Mouse (Mus musculus) neural tube, embryonic 14.5 days (tissue): ENCODE measurements around the gene Olfr1116. TPM values are rescaled to one million over a fixed set of nuclear protein-coding genes. Genes with fewer than 3 reads are reported as not detected.
"Not testable (repeated sequence)": the region's sequence is repeated elsewhere in the genome, so short reads cannot be mapped to it uniquely, and the experiment has no call there.

Source experiments
- ATAC-seq: fragments of 200-750 bp; cut with Nextera tagmentation; 2 replicates; pipeline ENCODE4 v1.8.0; 2017; ENCODE audit warnings: low read depth, mild to moderate bottlenecking, moderate TSS enrichment, moderate library complexity
- H3K27ac ChIP-seq: fragments of 300-500 bp; sonication (generic); 2 replicates; pipeline ENCODE4 v1.5.1; 2014; ENCODE audit warnings: low read depth, mild to moderate bottlenecking, control low read depth, low read length, moderate library complexity, mixed read lengths
- H3K27me3 ChIP-seq: fragments of 300-500 bp; sonication (generic); 2 replicates; pipeline ENCODE4 v1.6.1; 2014; ENCODE audit warnings: low read length; ENCODE audit not compliant: control insufficient read depth, insufficient read depth
- H3K36me3 ChIP-seq: fragments of 300-500 bp; sonication (generic); 2 replicates; pipeline ENCODE4 v1.6.1; 2014; ENCODE audit warnings: low read length, mixed read lengths; ENCODE audit not compliant: control insufficient read depth, insufficient read depth
- H3K4me1 ChIP-seq: fragments of 300-500 bp; sonication (generic); 2 replicates; pipeline ENCODE4 v1.6.1; 2014; ENCODE audit warnings: low read length; ENCODE audit not compliant: control insufficient read depth, insufficient read depth
- H3K4me2 ChIP-seq: fragments of 300-500 bp; sonication (generic); 2 replicates; pipeline ENCODE4 v1.6.1; 2014; ENCODE audit warnings: mild to moderate bottlenecking, low read depth, low read length, control low read depth
- H3K4me3 ChIP-seq: fragments of 300-500 bp; sonication (generic); 2 replicates; pipeline ENCODE4 v1.5.1; 2014; ENCODE audit warnings: low read depth, low read length, control low read depth, mixed read lengths
- H3K9ac ChIP-seq: fragments of 300-500 bp; sonication (generic); replicated peaks from 2 replicates; pipeline ENCODE4 v1.6.1; 2014; ENCODE audit warnings: low read depth, mild to moderate bottlenecking, control low read depth, low read length, mixed read lengths
- H3K9me3 ChIP-seq: fragments of 300-500 bp; sonication (generic); 2 replicates; pipeline ENCODE4 v1.6.1; 2016; ENCODE audit warnings: low read length; ENCODE audit not compliant: control insufficient read depth
- WGBS: fragments of 180-500 bp; shearing (Covaris S2); extraction: QIAGEN DNeasy Blood & Tissue Kit; methylation state at CpG from one replicate; pipeline ENCODE4 v1.1.7; 2014; 5-methylcytosine and 5-hydroxymethylcytosine counted together
- microRNA-seq: library from miRNA; unstranded; fragments of <30 nt; microRNA quantifications from one replicate; pipeline ENCODE4, GENCODE M21; 2016
- polyA plus RNA-seq: library from polyadenylated mRNA; unstranded; fragments of >200 nt; fragmentation: Nextera tagmentation; extraction: Ambion mirVana; gene quantifications from 2 replicates; pipeline ENCODE4 v1.2.1, GENCODE M21; 2014

Gene Olfr1116
- polyA plus RNA-seq: not detected in 2 replicates

DNA sequence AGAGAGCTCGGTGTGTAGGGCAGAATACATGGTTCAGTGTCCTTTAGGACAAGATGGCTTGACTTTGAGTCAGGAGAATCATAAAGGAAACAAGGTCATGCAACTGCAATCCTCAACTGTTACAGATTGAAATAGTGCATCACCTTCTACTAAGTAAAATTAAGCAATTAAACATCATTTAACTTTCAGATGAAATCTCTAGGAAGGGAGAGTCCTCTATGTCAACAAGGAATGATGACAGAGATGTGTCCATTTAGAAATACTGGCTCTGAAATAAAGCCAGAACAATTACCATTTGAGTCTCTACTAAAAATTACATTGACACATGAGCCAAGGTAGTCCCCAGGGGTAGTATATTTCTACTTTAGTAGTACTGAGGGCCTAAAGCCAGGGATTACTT is at the start of gene Olfr1116:
Gene Olfr1116 (plus strand): TSS at position 301 of the 400 bp plus-strand sequence.
- ATAC-seq: no peak
- H3K4me1 ChIP-seq: no peaks in the 10 kb centered on the region
- WGBS: 89% methylated on average over 1 of the region's 1 CpGs

DNA sequence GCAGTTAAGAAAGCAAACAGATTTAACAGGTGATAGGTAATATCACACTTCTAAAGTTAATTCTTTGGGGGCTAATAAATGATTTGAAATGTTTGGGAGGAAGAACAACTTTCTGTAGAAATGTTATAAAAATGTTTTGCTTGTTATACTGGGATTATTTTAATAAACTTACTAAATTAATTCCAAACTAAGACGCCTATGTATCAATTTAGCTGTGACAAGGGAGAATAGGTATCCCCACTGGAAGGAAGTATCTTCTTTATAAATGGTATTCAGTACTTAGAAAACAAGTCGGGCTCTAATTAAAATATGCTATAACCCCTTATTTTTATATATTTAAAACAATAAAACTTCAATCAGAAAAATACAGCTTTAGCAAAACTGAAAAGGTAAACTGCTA is 19.6 kb upstream of the Olfr1116 start, which contains the start of gene Olfr1115:
Gene Olfr1115 (plus strand): TSS at position 301 of the 400 bp plus-strand sequence.
- no peaks in the 10 kb centered on the region for H3K9me3 ChIP-seq

More for the DNA sequence above, at the start of gene Olfr1116:
- Histone ChIP-seq H3K27me3 (no peaks in the 10 kb centered on the region), H3K9ac (no peak within 1 kb of the TSS), H3K27ac (no peak within 1 kb of the TSS), H3K36me3 (no peaks in the 10 kb centered on the region), H3K9me3 (no peaks in the 10 kb centered on the region), H3K4me2 (no peak within 1 kb of the TSS), H3K4me3 (no peak within 1 kb of the TSS)

GRCm38 (mm10) chr2:87293977-87294376 is 26.6 kb downstream of the Olfr1116 start:
- H3K4me3 ChIP-seq, H3K36me3 ChIP-seq, H3K4me1 ChIP-seq, H3K4me2 ChIP-seq, H3K27ac ChIP-seq, H3K9ac ChIP-seq, H3K27me3 ChIP-seq, ATAC-seq, H3K9me3 ChIP-seq: not testable (repeated sequence)

More for the DNA sequence above, 19.6 kb upstream of the Olfr1116 start, which contains the start of gene Olfr1115:
- Histone ChIP-seq H3K4me1 (no peaks in the 10 kb centered on the region), H3K4me2 (no peak within 1 kb of the TSS), H3K36me3 (no peaks in the 10 kb centered on the region), H3K4me3 (no peak within 1 kb of the TSS), H3K9ac (no peak within 1 kb of the TSS), H3K27ac (no peak within 1 kb of the TSS), H3K27me3 (no peaks in the 10 kb centered on the region)
- 84% methylated on average over 2 of the region's 2 CpGs for WGBS
- ATAC-seq: no peak

- no peak within 1 kb of the TSS for H3K27ac ChIP-seq
- H3K9me3 ChIP-seq: no peaks in the 10 kb centered on the region
- H3K36me3 ChIP-seq: no peaks in the 10 kb centered on the region
- H3K27me3 ChIP-seq: no peaks in the 10 kb centered on the region
- WGBS: 76% methylated on average over 1 of the region's 1 CpGs
- no peak within 1 kb of the TSS for H3K4me2 ChIP-seq
- H3K9ac ChIP-seq: no peak within 1 kb of the TSS
- no peaks in the 10 kb centered on the region for H3K4me1 ChIP-seq
- no peak within 1 kb of the TSS for H3K4me3 ChIP-seq
- ATAC-seq: no peak
Observed at GRCm38 (mm10) chr2:87307281-87307680, 39.9 kb downstream of the Olfr1116 start, which contains the start of gene Olfr1118. TSS of gene Olfr1118 (plus strand) at chr2:87307581.

Small RNA genes lying within 50 kb of the gene (microRNA-seq; reads per million reads assigned to microRNA genes)
- not detected for gene Gm27438

Other genes starting within 250 kb of the Olfr1116 start
- not detected in 2 replicates for gene Olfr1104, start 240.5 kb upstream of the Olfr1116 start, polyA plus RNA-seq
- not detected in 2 replicates for gene Olfr1105, start 231.0 kb upstream of the Olfr1116 start, polyA plus RNA-seq
- gene Olfr1106, start 215.3 kb upstream of the Olfr1116 start, polyA plus RNA-seq: not detected in 2 replicates
- gene Olfr1107, start 191.7 kb upstream of the Olfr1116 start, polyA plus RNA-seq: not detected in 2 replicates
- not detected in 2 replicates for gene Olfr1109, start 171.5 kb upstream of the Olfr1116 start, polyA plus RNA-seq
- gene Olfr259, start 153.0 kb upstream of the Olfr1116 start, polyA plus RNA-seq: not detected in 2 replicates
- not detected in 2 replicates for gene Olfr1110, start 127.2 kb upstream of the Olfr1116 start, polyA plus RNA-seq
- gene Olfr1111, start 114.9 kb upstream of the Olfr1116 start, polyA plus RNA-seq: not detected in 2 replicates
- not detected in 2 replicates for gene Olfr1112, start 79.7 kb upstream of the Olfr1116 start, polyA plus RNA-seq
- not detected in 2 replicates for gene Olfr1113, start 58.6 kb upstream of the Olfr1116 start, polyA plus RNA-seq
- gene Olfr1115, start 19.5 kb upstream of the Olfr1116 start, polyA plus RNA-seq: not detected in 2 replicates
- gene Olfr1118, start 40.0 kb downstream of the Olfr1116 start, polyA plus RNA-seq: not detected in 2 replicates
- gene Olfr1120, start 87.3 kb downstream of the Olfr1116 start, polyA plus RNA-seq: not detected in 2 replicates
- not detected in 2 replicates for gene Olfr1121, start 102.4 kb downstream of the Olfr1116 start, polyA plus RNA-seq
- gene Olfr1122, start 118.3 kb downstream of the Olfr1116 start, polyA plus RNA-seq: not detected in 2 replicates
- not detected in 2 replicates for gene Olfr1123, start 149.1 kb downstream of the Olfr1116 start, polyA plus RNA-seq
- gene Olfr1124, start 162.7 kb downstream of the Olfr1116 start, polyA plus RNA-seq: 0.08 and 0.10 TPM in 2 replicates
- gene Olfr1126, start 186.4 kb downstream of the Olfr1116 start, polyA plus RNA-seq: not detected in 2 replicates
- not detected in 2 replicates for gene Pramel7, start 229.6 kb downstream of the Olfr1116 start, polyA plus RNA-seq
- not detected in 2 replicates for gene Pramel6, start 239.0 kb downstream of the Olfr1116 start, polyA plus RNA-seq